Mouse (Mus musculus) heart, adult 18-20 months (tissue): Measurements from ENCODE around the gene Fxyd1. TPM values are rescaled to one million over a fixed set of nuclear protein-coding genes. Genes with fewer than 3 reads are reported as not detected.
A peak's percentile ranks its signal among the peaks of the same experiment; 100 is the strongest.

ENCODE experiments used
- DNase-seq, 2 experiments: peaks; one replicate each; pipeline ENCODE4 v3.0.0; 2021 to 2022; ENCODE audit warnings: mixed read lengths in 1 of 2
- microRNA-seq, 2 experiments: library from miRNA; unstranded; fragments of <30 nt; microRNA quantifications; one replicate each; pipeline ENCODE4 v1.2.0; 2022
- total RNA-seq, 2 experiments: library from RNA; stranded (reverse); gene quantifications; 2 replicates each; pipeline ENCODE4 v1.2.3; 2021

Fxyd1 gene
- total RNA-seq, 2 experiments from 2014 or later: 861 to 937 TPM

DNA sequence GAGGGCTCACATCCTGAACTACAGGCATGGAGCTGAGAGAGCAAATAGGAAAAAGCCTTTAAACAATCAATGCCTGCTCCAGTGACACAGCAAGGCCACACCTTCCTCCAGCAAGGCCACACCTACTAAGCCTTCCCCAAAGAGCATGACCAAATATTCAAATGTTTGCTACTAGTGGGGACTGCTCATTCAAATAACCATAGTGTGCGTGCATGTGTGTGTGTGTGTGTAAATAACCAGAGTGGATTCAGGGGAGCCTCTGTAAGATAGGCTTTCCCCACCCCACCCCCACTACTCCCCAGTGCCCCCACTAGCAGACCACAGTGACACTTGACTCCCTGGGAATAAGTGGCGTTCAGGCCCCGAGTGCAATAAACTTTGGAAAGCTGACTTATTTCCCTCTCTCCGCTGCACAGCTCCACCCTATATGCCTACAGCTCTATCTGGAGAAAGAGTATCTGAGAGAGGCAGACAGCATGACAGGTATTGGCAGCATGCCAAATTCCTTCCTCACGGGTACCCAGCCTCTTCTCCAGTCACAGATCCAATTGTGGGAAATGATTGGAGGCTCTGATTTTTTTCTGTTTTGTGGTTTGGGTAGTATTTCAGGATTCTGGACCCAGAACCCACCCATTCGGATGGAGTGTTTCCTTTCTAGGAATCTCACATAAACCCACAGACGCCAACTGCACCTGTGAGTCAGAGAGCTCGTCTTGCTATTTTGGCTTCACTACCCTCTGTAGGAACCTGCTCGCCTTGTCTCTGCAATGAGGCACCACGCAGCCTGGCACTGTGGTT, 39.7 kb downstream of the Fxyd1 start:
- DNase-seq: no peak

DNA sequence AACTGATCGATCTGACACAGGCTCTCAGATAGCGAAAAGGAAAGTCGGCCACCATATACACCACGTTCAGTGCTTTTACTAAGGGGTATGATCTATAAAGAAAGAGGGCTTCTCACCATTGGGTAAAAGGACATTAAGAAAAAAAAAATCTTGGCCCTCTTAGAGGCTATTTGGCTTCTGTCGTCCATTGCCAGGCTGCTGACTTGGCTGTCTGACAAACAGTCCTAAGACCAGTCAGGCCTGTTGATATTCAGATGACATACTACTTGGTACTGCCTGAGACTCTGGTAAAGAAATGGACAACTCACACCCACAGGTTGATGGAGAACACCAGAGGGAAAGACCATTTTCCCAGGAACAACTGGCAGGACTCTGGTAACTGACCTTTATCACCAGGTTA, 44.0 kb downstream of the Fxyd1 start:
- peak in 1 of 2 experiments; percentile 36 for DNase-seq

DNA sequence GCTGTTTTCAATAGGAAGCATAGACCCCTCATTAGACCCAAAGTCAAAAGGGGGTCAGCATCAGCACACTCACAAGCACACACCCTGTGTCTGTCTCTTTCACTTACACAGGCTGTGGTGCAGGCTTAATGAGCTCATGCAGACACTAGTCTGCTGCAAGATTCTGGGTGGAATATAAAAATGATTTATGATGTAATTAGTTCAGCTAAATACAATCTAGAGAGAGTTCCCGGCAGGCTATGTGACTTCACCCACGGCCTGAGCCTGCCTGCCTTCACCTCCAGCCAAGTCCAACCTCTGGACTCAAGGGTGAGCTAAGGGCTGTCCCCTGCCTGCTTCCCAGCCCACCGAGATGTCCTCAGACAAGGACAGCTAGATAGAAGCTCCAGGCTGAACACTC, 48.1 kb downstream of the Fxyd1 start:
- no peak for DNase-seq

DNA sequence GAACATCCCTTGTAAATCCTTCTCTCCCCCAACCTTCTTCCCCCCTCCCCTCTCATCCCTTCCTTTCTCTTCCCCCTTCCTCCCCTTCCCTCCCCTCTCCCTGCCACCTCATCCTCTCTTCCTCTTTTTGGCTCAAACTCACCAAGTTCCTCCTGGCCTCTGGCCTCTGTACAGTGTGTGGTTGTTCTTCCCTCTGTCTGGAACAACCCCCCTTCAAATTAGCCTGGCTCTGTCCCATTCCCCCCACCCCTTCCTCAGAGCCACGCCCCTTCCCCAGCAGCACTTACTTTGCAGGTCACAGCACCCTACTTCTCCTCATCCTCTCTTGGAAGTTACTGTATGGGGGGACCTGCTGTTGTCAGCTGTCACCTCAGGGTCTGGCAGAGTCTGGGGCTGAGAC, 48.8 kb downstream of the Fxyd1 start:
- peak in 1 of 2 experiments; percentile 36 for DNase-seq

DNA sequence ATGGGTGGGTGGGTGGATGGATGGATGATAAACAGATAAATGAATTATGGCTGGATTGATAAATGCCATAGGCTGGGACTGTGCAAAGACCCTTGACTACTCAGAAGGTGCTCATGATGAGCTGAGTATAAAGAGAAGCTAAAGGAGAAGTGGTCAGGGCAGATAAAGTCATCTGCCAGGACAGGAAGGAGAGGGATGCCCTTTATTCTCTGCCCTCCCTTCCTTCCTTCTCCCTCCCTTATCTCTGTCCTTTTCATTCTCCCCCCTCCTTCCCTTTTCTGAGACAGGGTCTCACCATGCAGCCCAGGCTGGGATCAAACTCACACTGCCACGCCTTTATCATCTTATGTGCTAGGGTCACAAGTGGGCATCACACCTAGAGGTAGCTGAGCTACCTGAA, 49.2 kb downstream of the Fxyd1 start:
- DNase-seq: no peak

DNA sequence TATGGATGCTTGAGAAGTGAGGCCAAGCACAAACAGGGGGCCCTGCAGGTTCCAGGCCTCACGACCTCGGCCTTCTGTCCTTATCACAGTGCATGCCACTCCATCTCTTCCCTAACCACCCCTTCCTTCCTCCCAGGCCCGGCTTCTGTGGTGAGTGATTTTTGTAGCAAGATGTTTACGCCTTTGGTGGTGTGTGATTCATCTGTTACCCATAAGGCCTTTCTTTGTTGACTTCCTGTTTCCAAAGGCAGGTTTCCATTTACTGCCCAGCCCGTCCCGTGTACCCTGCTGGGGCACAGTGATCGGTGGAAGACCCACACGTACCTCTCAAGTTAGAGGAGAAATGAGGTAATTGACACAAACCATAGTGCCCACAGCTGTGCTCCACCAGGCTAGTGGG, 54.3 kb downstream of the Fxyd1 start:
- peak; percentile 38 to 70 for DNase-seq

Small RNAs within 50 kb of the gene (microRNA-seq; reads per million reads assigned to microRNA genes)
- gene Mir7050: 0 reads per million in 2 experiments

Other genes starting within 250 kb of the Fxyd1 start
- gene Ffar2, start 233.4 kb downstream of the Fxyd1 start, total RNA-seq: under 1 TPM; 0.23 to 0.35 TPM
- not detected for gene Ffar3, start 201.0 kb downstream of the Fxyd1 start, total RNA-seq
- gene Ffar1, start 195.6 kb downstream of the Fxyd1 start, total RNA-seq: under 1 TPM in 1 of 2 experiments, not detected in 1; 0.13 TPM
- gene Cd22, start 176.9 kb downstream of the Fxyd1 start, total RNA-seq: 1 to 10 TPM in 1 of 2 experiments, under 1 TPM in 1; 0.35 to 6.6 TPM
- gene Mag, start 142.3 kb downstream of the Fxyd1 start, total RNA-seq: under 1 TPM in 1 of 2 experiments, not detected in 1; 0.15 TPM
- 1 to 10 TPM; 5.6 to 7.0 TPM for gene Hamp2, start 132.5 kb downstream of the Fxyd1 start, total RNA-seq
- gene Hamp, start 113.2 kb downstream of the Fxyd1 start, total RNA-seq: 10 to 100 TPM; 12.3 to 17.5 TPM
- 100 to 1,000 TPM in 1 of 2 experiments, 10 to 100 TPM in 1; 99.4 to 112 TPM for gene Usf2, start 100.4 kb downstream of the Fxyd1 start, total RNA-seq
- 1 to 10 TPM; 4.2 to 5.2 TPM for gene Lsr, start 83.7 kb downstream of the Fxyd1 start, total RNA-seq
- not detected for gene Fam187b, start 83.4 kb downstream of the Fxyd1 start, total RNA-seq
- 10 to 100 TPM; 21.7 to 31.7 TPM for gene Fxyd5, start 14.7 kb downstream of the Fxyd1 start, total RNA-seq
- under 1 TPM; 0.40 to 0.59 TPM for gene Fxyd7, start 5.7 kb downstream of the Fxyd1 start, total RNA-seq
- 1 to 10 TPM; 2.1 to 4.1 TPM for gene Lgi4, start 2.1 kb upstream of the Fxyd1 start, total RNA-seq
- 1 to 10 TPM in 1 of 2 experiments, under 1 TPM in 1; 0.87 to 2.5 TPM for gene Fxyd3, start 19.5 kb upstream of the Fxyd1 start, total RNA-seq
- 1 to 10 TPM; 2.2 to 2.4 TPM for gene Hpn, start 58.1 kb upstream of the Fxyd1 start, total RNA-seq
- 10 to 100 TPM; 39.2 to 40.1 TPM for gene Scn1b, start 69.8 kb upstream of the Fxyd1 start, total RNA-seq
- 10 to 100 TPM; 26.6 to 34.5 TPM for gene Gramd1a, start 98.7 kb upstream of the Fxyd1 start, total RNA-seq
- gene Scgb2b2, start 233.3 kb upstream of the Fxyd1 start, total RNA-seq: not detected
- not detected for gene Scgb1b2, start 234.6 kb upstream of the Fxyd1 start, total RNA-seq